Mouse (Mus musculus) left cerebral cortex, adult 2 months (tissue): ENCODE measurements at regions not wholly inside any gene's neighbourhood (a gene's known extent, or its start where the extent isn't known, plus 50 kb on each side); places are given as distances from the start of the nearest gene placed in this dataset.
"Not testable (repeated sequence)": the region's sequence is repeated elsewhere in the genome, so short reads cannot be mapped to it uniquely, and the experiment has no call there.

Source experiments
- DNase-seq, 2 experiments: peaks; one replicate each; pipeline ENCODE4 v3.0.0; 2021 to 2022; ENCODE audit warnings: low spot score in 2 of 2, mixed read lengths in 1 of 2; ENCODE audit errors: extremely low spot score in 1 of 2
- H3K27ac ChIP-seq: fragments of 200-600 bp; 2 replicates; pipeline ENCODE4 v1.8.1; 2022
- H3K4me3 ChIP-seq: fragments of 200-600 bp; 2 replicates; pipeline ENCODE4 v1.8.1; 2022
- CTCF ChIP-seq: fragments of 200-600 bp; IDR thresholded peaks from 2 replicates; pipeline ENCODE4 v1.8.1; 2022; ENCODE audit warnings: antibody characterized with exemption, mild to moderate bottlenecking, moderate library complexity
- intact Hi-C: fragments of 180-260 bp; cut with DNase I; formaldehyde crosslinking; loops from one replicate; pipeline ENCODE4 v1.15.1; 2025

DNA sequence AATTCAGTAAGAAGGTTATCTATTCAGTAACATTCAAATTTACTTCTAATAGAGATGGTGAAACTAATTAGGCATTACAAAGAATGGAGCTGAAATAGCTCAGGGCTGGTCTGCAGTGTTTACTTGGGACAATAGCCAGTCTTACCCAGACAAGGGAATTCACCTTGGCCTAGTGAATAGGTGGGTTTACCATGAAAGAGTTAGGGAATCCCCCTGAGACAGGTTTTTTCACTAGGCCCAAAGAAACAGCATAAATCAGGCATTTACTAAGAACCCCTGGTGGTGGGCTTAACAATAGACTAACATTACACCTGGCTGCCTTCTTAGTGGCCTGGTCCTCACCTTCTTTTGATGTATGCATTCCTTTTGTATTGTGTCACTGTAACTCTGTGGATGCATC is 430.9 kb upstream of the Tmem47 start:
- H3K4me3 ChIP-seq, intact Hi-C loops, H3K27ac ChIP-seq, DNase-seq: not testable (repeated sequence)

GRCm38 (mm10) chrX:80664605-80665004 is 405.9 kb upstream of the Tmem47 start:
- Histone ChIP-seq H3K27ac (no peak overlapping the region), H3K4me3 (no peak overlapping the region)
- intact Hi-C loops, result loop anchor here (2.0 to 5.0 kb wide), 2 partner anchors 42 to 406 kb away; partner anchors contain the start of gene Tmem47
- no peak for TF ChIP-seq CTCF
- no peak for DNase-seq
